Mouse (Mus musculus): Measurements from ENCODE around the gene Majin. TPM values are rescaled to one million over a fixed set of nuclear protein-coding genes. Genes with fewer than 3 reads are reported as not detected.

Majin gene
- total and polyA plus RNA-seq, 3 experiments, result not detected

- Histone ChIP-seq H3K9me3 (replicated peaks; ENCODE audit: low read length) (no peaks in the 10 kb centered on the region), H3K36me3 (replicated peaks in 1 of 2; ENCODE audit: control insufficient read depth in 1 of 2, insufficient read depth in 1 of 2, low read length in 1 of 2) (no peaks in the 10 kb centered on the region), H3K9ac (ENCODE audit: insufficient read depth, low read depth) (no peak overlapping the region), H3K27ac (ENCODE audit: insufficient read depth, low read depth) (no peak overlapping the region), H3K27me3 (replicated peaks) (no peaks in the 10 kb centered on the region), H3K4me3 (replicated peaks in 1 of 3; ENCODE audit: low read depth in 2 of 3, low read length in 2 of 3, poor library complexity in 1 of 3) (no peak overlapping the region), H3K4me2 (ENCODE audit: insufficient read depth, low read depth, poor library complexity, severe bottlenecking) (no peak overlapping the region), H3K79me2 (replicated peaks; ENCODE audit: control insufficient read depth, extremely low read depth, insufficient read depth, poor library complexity, severe bottlenecking) (no peaks in the 10 kb centered on the region), H3K4me1 (ENCODE audit: control insufficient read depth in 1 of 2, insufficient read depth in 2 of 2) (peaks cover 11 to 21% of the 10 kb centered on the region in 2 experiments)
- TF ChIP-seq TBP (conservative IDR thresholded peaks at IDR 0.05; ENCODE audit: low read depth, low read length) (no peak), CHD2 (IDR thresholded peaks at IDR 0.05; ENCODE audit: low read length) (no peak), MYC (IDR thresholded peaks at IDR 0.05; ENCODE audit: low read depth, low read length) (no peak), KAT2A (IDR thresholded peaks at IDR 0.05; ENCODE audit: insufficient replicate concordance, low read length) (no peak), MAFK (IDR thresholded peaks at IDR 0.05; ENCODE audit: insufficient replicate concordance, low read length) (no peak), SMC3 (IDR thresholded peaks at IDR 0.05; ENCODE audit: low read depth, low read length) (no peak), HCFC1 (IDR thresholded peaks at IDR 0.05; ENCODE audit: low read depth, low read length) (no peak), GABPA (IDR thresholded peaks at IDR 0.05; ENCODE audit: insufficient replicate concordance, low read depth, low read length) (no peak), IRF4 (IDR thresholded peaks at IDR 0.05; ENCODE audit: low read depth, low read length) (no peak), POLR2A (IDR thresholded peaks at IDR 0.05; ENCODE audit: low read depth, low read length) (no peak), UBTF (IDR thresholded peaks at IDR 0.05; ENCODE audit: low read depth, low read length) (no peak), ELF1 (IDR thresholded peaks at IDR 0.05; ENCODE audit: low read depth, low read length) (no peak)
- in situ Hi-C loops (cut with MboI; ENCODE audit: low pct_ligation_motif_present, low pct_unique_long_range_greater_than_20kb, low sequenced_read_pairs), result no loop called here
- DNase-seq (ENCODE audit: extremely low read depth), result no peak
- dilution Hi-C loops (cut with MboI; ENCODE audit: extremely low pct_ligation_motif_present, extremely low pct_unique_long_range_greater_than_20kb, low sequenced_read_pairs), result no loop called here
These were observed 32.0 kb downstream of the Majin start for GRCm38 (mm10) chr19:6216046-6216705.

GRCm38 (mm10) chr19:6218606-6219005 is 34.4 kb downstream of the Majin start:
- H3K27ac ChIP-seq (ENCODE audit: insufficient read depth, low read depth), result no peak overlapping the region
- peaks cover 4 to 24% of the 10 kb centered on the region in 2 experiments for H3K4me1 ChIP-seq (ENCODE audit: control insufficient read depth in 1 of 2, insufficient read depth in 2 of 2)
- no peaks in the 10 kb centered on the region for H3K27me3 ChIP-seq (replicated peaks)
- H3K36me3 ChIP-seq (replicated peaks in 1 of 2; ENCODE audit: control insufficient read depth in 1 of 2, insufficient read depth in 1 of 2, low read length in 1 of 2), result no peaks in the 10 kb centered on the region
- in situ Hi-C loops (cut with MboI; ENCODE audit: low pct_ligation_motif_present, low pct_unique_long_range_greater_than_20kb, low sequenced_read_pairs), result no loop called here
- H3K79me2 ChIP-seq (replicated peaks; ENCODE audit: control insufficient read depth, extremely low read depth, insufficient read depth, poor library complexity, severe bottlenecking), result no peaks in the 10 kb centered on the region
- TF ChIP-seq ZNF384 (IDR thresholded peaks at IDR 0.05; ENCODE audit: low read depth, low read length) (no peak), USF1 (IDR thresholded peaks at IDR 0.05; ENCODE audit: low read depth, low read length) (no peak), ELF1 (IDR thresholded peaks at IDR 0.05; ENCODE audit: low read depth, low read length) (no peak), RAD21 (IDR thresholded peaks at IDR 0.05; ENCODE audit: low read depth, low read length) (no peak), SIN3A (IDR thresholded peaks at IDR 0.05; ENCODE audit: low read length) (no peak), ETS1 (conservative IDR thresholded peaks at IDR 0.05; ENCODE audit: low read depth, low read length) (no peak), JUND (conservative IDR thresholded peaks at IDR 0.05; ENCODE audit: low read depth, low read length) (no peak), E2F4 (IDR thresholded peaks at IDR 0.05; ENCODE audit: insufficient replicate concordance, low read depth, low read length) (no peak), MAFK (IDR thresholded peaks at IDR 0.05; ENCODE audit: insufficient replicate concordance, low read length) (no peak), IRF4 (IDR thresholded peaks at IDR 0.05; ENCODE audit: low read depth, low read length) (no peak), MYC (IDR thresholded peaks at IDR 0.05; ENCODE audit: low read depth, low read length) (no peak), MEF2A (IDR thresholded peaks at IDR 0.05; ENCODE audit: borderline replicate concordance, low read depth, low read length) (no peak), EP300 (IDR thresholded peaks at IDR 0.05; ENCODE audit: low read length) (no peak), JUN (IDR thresholded peaks at IDR 0.05; ENCODE audit: insufficient read depth, low read depth, low read length) (no peak), NRF1 (IDR thresholded peaks at IDR 0.05; ENCODE audit: low read depth, low read length) (no peak), MAX (IDR thresholded peaks at IDR 0.05; ENCODE audit: low read length) (no peak), MAZ (IDR thresholded peaks at IDR 0.05; ENCODE audit: low read depth, low read length) (no peak), MXI1 (IDR thresholded peaks at IDR 0.05; ENCODE audit: low read depth, low read length) (no peak), CHD2 (IDR thresholded peaks at IDR 0.05; ENCODE audit: low read length) (no peak), SMC3 (IDR thresholded peaks at IDR 0.05; ENCODE audit: low read depth, low read length) (no peak)
- no peaks in the 10 kb centered on the region for H3K9me3 ChIP-seq (replicated peaks; ENCODE audit: low read length)
- dilution Hi-C loops (cut with MboI; ENCODE audit: extremely low pct_ligation_motif_present, extremely low pct_unique_long_range_greater_than_20kb, low sequenced_read_pairs), result no loop called here
- no peak overlapping the region for H3K9ac ChIP-seq (ENCODE audit: insufficient read depth, low read depth)
- no peak overlapping the region for H3K4me3 ChIP-seq (replicated peaks in 1 of 3; ENCODE audit: low read depth in 2 of 3, low read length in 2 of 3, poor library complexity in 1 of 3)
- no peak overlapping the region for H3K4me2 ChIP-seq (ENCODE audit: insufficient read depth, low read depth, poor library complexity, severe bottlenecking)
- DNase-seq (ENCODE audit: extremely low read depth), result no peak

All from CH12.LX (cell line).